Mouse (Mus musculus): ENCODE data around the gene Eci2. TPM values are rescaled to one million over a fixed set of nuclear protein-coding genes. Genes with fewer than 3 reads are reported as not detected.
"Not testable (repeated sequence)": the region's sequence is repeated elsewhere in the genome, so short reads cannot be mapped to it uniquely, and the experiment has no call there.

Gene Eci2
- polyA plus RNA-seq, 1 experiment from 2014 or later = 85.9 TPM

DNA sequence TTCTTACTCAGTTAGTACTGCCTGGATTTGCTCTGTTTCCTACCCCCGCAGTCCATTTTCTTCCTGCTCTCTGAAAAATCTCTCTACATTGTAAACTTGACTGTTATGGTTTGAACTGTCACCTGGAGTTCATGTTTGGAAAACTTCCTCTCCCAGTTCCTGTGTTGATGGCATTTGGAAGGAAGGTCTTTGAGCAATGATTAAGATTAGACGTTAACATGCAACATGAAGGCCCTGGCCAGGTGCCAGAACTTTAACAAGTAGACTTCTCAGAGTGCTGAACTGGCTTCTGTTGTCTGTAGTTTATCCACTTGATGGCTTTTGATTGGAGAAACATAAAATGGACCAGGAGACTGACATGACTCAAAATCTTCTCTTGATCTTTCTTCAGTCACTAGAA lies 31.0 kb downstream of the Eci2 start:
- WGBS = 75% methylated on average over 2 of the region's 2 CpGs
- Histone ChIP-seq H3K27ac (ENCODE audit: low read depth, low read length) (no peak overlapping the region), H3K9ac (ENCODE audit: low read depth, low read length) (no peak overlapping the region), H3K4me3 (ENCODE audit: low read depth, low read length) (no peak overlapping the region), H3K9me3 (ENCODE audit: control insufficient read depth, low read length) (no peaks in the 10 kb centered on the region), H3K4me1 (replicated peaks; ENCODE audit: control insufficient read depth, insufficient read depth, low read length) (peaks cover 18% of the 10 kb centered on the region), H3K36me3 (ENCODE audit: control insufficient read depth, insufficient read depth, low read length) (no peaks in the 10 kb centered on the region; the same call in 1 of the 2 replicates), H3K4me2 (no peak overlapping the region), H3K27me3 (replicated peaks; ENCODE audit: control insufficient read depth, insufficient read depth, low read length) (no peaks in the 10 kb centered on the region)
- ATAC-seq (replicated peaks; ENCODE audit: low FRiP score) (no peak), DNase-seq (ENCODE audit: low spot score) (no peak)

DNA sequence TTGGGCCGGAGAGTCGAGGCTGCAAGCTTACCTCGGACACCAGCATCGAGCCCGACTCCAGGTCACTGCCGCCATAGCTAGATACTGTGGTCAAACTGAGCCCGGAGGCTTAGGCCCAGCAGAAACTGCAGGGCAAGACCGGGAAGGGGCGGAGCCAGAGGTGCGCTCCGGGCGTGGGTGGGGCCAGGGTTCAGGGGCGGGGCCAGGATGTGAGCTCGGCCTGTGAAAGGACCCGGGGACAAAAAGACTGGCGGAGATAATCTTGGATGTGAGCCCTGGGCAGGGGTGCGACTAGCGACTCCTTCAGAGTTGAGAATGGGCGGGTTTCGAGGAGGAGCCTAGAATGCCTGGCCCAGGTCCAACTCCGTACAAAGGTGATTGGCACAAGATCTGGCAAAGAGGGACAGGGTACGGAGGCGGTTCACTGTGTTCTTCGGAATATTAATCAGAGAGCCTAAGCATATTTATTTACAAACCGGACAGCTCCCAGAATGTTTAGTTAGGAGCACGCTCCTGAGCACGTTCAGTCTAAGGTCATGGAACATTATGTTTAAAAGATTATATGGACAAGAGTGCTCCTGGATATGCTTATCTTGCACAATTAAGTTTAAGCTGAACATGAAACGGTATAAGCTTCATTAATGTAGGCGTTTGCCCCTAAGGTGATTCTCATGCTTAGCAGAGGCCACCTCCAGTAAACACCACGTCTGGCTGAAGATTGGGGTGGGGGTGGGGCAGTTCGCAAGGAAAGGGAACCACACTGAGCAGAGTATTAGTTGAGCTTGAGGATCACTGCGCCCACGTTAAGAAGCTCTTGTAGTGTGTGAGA lies 32.7 kb downstream of the Eci2 start:
- under 1% methylated on average over 33 of the region's 33 CpGs for WGBS

DNA sequence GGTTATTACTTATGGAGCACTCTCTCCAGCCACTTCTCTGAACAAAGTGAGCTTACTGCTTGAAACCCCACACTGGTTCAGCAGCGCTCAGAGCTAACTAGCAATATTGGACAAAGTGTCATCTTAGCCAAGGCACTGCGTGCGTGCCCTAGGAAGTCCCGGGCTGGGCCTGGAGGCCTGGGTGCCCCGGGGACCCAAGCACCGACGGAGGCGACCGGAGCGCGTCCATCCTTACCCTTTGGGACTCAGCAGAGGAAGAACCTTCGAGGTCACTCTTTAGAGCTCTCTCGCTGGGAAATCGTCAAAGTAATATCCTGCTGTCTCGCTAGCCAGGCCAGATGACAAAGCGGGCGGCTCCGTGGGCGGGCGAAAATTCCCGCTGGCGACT lies 33.3 kb downstream of the Eci2 start:
- Histone ChIP-seq H3K9ac (ENCODE audit: low read depth, low read length) (peak overlapping the region; percentile 84), H3K4me1 (replicated peaks; ENCODE audit: control insufficient read depth, insufficient read depth, low read length) (peaks cover 18% of the 10 kb centered on the region), H3K9me3 (ENCODE audit: control insufficient read depth, low read length) (no peaks in the 10 kb centered on the region), H3K36me3 (ENCODE audit: control insufficient read depth, insufficient read depth, low read length) (peaks cover 8% of the 10 kb centered on the region), H3K27ac (ENCODE audit: low read depth, low read length) (peak overlapping the region; percentile 79), H3K4me3 (ENCODE audit: low read depth, low read length) (peak overlapping the region; percentile 62), H3K4me2 (peak overlapping the region; percentile 77), H3K27me3 (replicated peaks; ENCODE audit: control insufficient read depth, insufficient read depth, low read length) (no peaks in the 10 kb centered on the region)
- DNase-seq (ENCODE audit: low spot score) = no peak
- ATAC-seq (replicated peaks; ENCODE audit: low FRiP score) = peak; percentile 61
- WGBS = under 1% methylated on average over 22 of the region's 22 CpGs

More for the DNA sequence above, 32.7 kb downstream of the Eci2 start:
- Histone ChIP-seq H3K9me3 (ENCODE audit: control insufficient read depth, low read length) (no peaks in the 10 kb centered on the region), H3K4me1 (replicated peaks; ENCODE audit: control insufficient read depth, insufficient read depth, low read length) (peaks cover 18% of the 10 kb centered on the region), H3K27me3 (replicated peaks; ENCODE audit: control insufficient read depth, insufficient read depth, low read length) (no peaks in the 10 kb centered on the region), H3K27ac (ENCODE audit: low read depth, low read length) (peak overlapping the region; percentile 79), H3K4me2 (peak overlapping the region; percentile 77), H3K4me3 (ENCODE audit: low read depth, low read length) (peak overlapping the region; percentile 62), H3K9ac (ENCODE audit: low read depth, low read length) (peak overlapping the region; percentile 84), H3K36me3 (ENCODE audit: control insufficient read depth, insufficient read depth, low read length) (peaks cover 7% of the 10 kb centered on the region; the same call in 1 of the 2 replicates)
- DNase-seq (ENCODE audit: low spot score) (peak; percentile 97), ATAC-seq (replicated peaks; ENCODE audit: low FRiP score) (peak; percentile 98)

DNA sequence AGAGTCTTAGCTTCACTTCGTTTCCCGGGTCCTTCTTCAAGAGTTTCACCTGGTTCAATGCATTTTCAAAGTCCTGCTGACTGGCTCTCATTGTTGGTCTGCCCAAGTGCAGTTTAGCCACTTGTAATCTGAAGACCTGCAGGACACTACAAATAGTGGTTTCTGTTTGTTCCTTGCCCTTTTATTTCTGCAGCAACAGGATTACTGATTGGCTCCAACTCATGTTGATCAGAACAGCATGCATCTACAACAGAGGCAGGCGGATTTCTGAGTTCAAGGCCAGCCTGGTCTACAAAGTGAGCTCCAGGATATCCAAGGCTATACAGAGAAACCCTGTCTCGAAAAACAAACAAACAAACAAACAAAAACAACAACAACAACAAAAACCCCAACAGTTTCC lies 33.8 kb downstream of the Eci2 start:
- Histone ChIP-seq H3K36me3 (ENCODE audit: control insufficient read depth, insufficient read depth, low read length) (peaks cover 11% of the 10 kb centered on the region), H3K27me3 (replicated peaks; ENCODE audit: control insufficient read depth, insufficient read depth, low read length) (no peaks in the 10 kb centered on the region), H3K4me1 (replicated peaks; ENCODE audit: control insufficient read depth, insufficient read depth, low read length) (peaks cover 18% of the 10 kb centered on the region), H3K9ac (ENCODE audit: low read depth, low read length) (peak overlapping the region; percentile 84; the same call in 1 of the 2 replicates), H3K4me3 (ENCODE audit: low read depth, low read length) (peak overlapping the region; percentile 62), H3K4me2 (peak overlapping the region; percentile 77), H3K9me3 (ENCODE audit: control insufficient read depth, low read length) (no peaks in the 10 kb centered on the region), H3K27ac (ENCODE audit: low read depth, low read length) (peak overlapping the region; percentile 19; the same call in 1 of the 2 replicates)
- no peak for ATAC-seq (replicated peaks; ENCODE audit: low FRiP score)
- WGBS = 77% methylated on average over 4 of the region's 4 CpGs
- DNase-seq (ENCODE audit: low spot score) = no peak

DNA sequence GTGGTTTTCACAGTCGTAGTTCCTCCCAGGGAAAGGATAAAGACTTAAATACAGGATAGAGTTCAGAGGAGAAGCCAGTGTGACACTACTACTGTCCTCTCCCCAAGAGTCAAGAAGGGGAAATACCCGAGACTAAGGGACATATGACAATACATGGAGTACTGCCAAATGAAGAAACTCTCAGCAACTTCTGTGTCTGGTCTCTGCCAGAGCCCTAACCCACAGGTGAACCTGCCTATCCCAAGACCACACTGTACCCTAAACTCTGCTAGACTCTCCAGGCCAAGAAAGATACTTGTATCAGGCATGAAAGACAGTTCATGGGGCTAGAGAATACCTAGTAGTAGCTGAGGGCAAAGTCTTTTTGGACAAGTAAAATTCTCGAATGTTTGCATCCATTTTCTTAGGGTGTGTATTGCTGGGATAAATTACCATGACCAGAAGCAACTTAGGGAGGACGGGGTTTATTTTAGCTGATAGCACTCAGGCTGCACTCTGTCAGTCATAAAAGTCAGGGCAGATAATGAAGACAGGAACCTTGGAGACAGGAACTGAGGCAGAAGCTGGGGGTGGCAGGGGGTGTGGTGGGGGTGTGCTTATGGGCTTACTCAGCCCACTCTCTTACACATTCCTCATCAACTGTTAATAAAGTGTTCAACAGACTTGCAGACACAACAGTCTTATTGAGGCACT lies 35.2 kb downstream of the Eci2 start:
- no peak for ATAC-seq (replicated peaks; ENCODE audit: low FRiP score)
- Histone ChIP-seq H3K4me2 (peak overlapping the region; percentile 31), H3K27me3 (replicated peaks; ENCODE audit: control insufficient read depth, insufficient read depth, low read length) (no peaks in the 10 kb centered on the region), H3K4me1 (replicated peaks; ENCODE audit: control insufficient read depth, insufficient read depth, low read length) (peaks cover 18% of the 10 kb centered on the region), H3K27ac (ENCODE audit: low read depth, low read length) (no peak overlapping the region), H3K4me3 (ENCODE audit: low read depth, low read length) (no peak overlapping the region), H3K9ac (ENCODE audit: low read depth, low read length) (no peak overlapping the region), H3K36me3 (ENCODE audit: control insufficient read depth, insufficient read depth, low read length) (peaks cover 15% of the 10 kb centered on the region), H3K9me3 (ENCODE audit: control insufficient read depth, low read length) (no peaks in the 10 kb centered on the region)
- WGBS = 57% methylated on average over 4 of the region's 4 CpGs
- DNase-seq (ENCODE audit: low spot score) = no peak

DNA sequence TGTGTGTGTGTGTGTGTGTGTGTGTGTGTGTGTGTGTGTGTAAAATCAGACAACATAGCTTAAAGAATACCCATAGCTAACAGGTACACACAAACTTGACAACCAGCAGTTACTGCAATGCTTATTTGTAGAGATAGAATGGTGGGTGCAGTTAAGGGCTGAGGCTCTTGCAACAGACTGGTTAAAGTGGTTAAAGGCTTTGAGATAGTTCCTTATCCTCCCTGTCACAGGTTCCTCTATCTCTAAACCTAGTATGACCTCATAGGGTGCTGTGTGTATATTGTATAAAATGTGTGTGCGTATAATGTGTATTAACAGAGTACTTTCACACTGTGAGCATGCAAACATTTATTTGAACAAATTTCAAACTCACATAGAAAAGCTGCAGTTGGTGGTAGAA lies 43.4 kb downstream of the Eci2 start:
- not testable (repeated sequence) for H3K27ac ChIP-seq (ENCODE audit: low read depth, low read length); H3K4me3 ChIP-seq (ENCODE audit: low read depth, low read length); H3K9ac ChIP-seq (ENCODE audit: low read depth, low read length); H3K27me3 ChIP-seq (replicated peaks; ENCODE audit: control insufficient read depth, insufficient read depth, low read length); DNase-seq (ENCODE audit: low spot score); H3K4me1 ChIP-seq (replicated peaks; ENCODE audit: control insufficient read depth, insufficient read depth, low read length); H3K4me2 ChIP-seq; H3K9me3 ChIP-seq (ENCODE audit: control insufficient read depth, low read length)
- H3K36me3 ChIP-seq (ENCODE audit: control insufficient read depth, insufficient read depth, low read length) = peaks cover 19% of the 10 kb centered on the region
- WGBS = 81% methylated on average over 1 of the region's 1 CpGs
- ATAC-seq (replicated peaks; ENCODE audit: low FRiP score) = peak; percentile 82; the same call in 1 of the 2 replicates

DNA sequence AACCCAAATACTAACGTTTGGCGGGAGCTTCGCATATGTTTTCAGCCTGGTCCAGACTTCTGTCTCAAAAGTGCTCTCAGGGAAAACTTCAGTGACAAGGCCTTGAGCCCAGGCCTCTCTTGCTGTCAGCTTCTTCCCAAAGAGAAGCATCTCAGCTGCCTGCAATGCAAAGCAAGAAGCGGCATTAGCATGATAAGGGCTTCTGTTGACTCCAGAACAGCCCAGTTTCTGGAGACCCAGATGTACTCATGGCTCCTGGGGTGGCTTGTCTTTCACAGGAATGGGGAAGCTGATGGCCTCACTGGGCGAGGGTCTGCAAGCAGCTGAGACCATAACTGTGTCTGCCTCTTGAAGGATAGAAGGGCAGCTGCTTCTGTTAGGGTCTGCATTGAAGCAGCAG lies 48.3 kb downstream of the Eci2 start:
- not testable (repeated sequence) for H3K9me3 ChIP-seq (ENCODE audit: control insufficient read depth, low read length); H3K27ac ChIP-seq (ENCODE audit: low read depth, low read length); H3K4me2 ChIP-seq; H3K4me1 ChIP-seq (replicated peaks; ENCODE audit: control insufficient read depth, insufficient read depth, low read length); H3K27me3 ChIP-seq (replicated peaks; ENCODE audit: control insufficient read depth, insufficient read depth, low read length); DNase-seq (ENCODE audit: low spot score); H3K9ac ChIP-seq (ENCODE audit: low read depth, low read length); ATAC-seq (replicated peaks; ENCODE audit: low FRiP score); H3K4me3 ChIP-seq (ENCODE audit: low read depth, low read length)
- WGBS = 79% methylated on average over 5 of the region's 5 CpGs
- peaks cover 21% of the 10 kb centered on the region for H3K36me3 ChIP-seq (ENCODE audit: control insufficient read depth, insufficient read depth, low read length)

DNA sequence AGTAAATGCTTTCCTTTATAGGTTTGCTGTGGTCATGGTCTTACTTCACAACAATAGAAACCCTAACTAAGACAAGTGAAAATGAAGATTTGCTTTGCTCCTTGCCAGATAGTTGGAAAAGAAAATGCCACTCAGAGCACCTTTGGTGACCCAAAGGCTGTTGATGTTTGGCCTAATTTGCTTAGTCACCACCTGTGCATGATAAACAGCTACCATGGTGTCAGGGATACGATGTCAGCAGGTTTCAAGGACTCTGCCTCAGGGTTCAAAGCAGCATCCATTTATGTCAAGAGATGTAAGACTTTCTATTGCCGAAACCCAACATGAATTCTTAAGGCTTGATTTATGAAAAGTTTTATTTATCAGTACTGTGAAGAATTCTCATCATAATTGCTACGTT lies 49.5 kb downstream of the Eci2 start:
- ATAC-seq (replicated peaks; ENCODE audit: low FRiP score) = no peak
- H3K4me1 ChIP-seq (replicated peaks; ENCODE audit: control insufficient read depth, insufficient read depth, low read length) = no peaks in the 10 kb centered on the region
- no peak for DNase-seq (ENCODE audit: low spot score)

More for the DNA sequence above, 49.5 kb downstream of the Eci2 start:
- Histone ChIP-seq H3K27me3 (replicated peaks; ENCODE audit: control insufficient read depth, insufficient read depth, low read length) (no peaks in the 10 kb centered on the region), H3K9ac (ENCODE audit: low read depth, low read length) (no peak overlapping the region), H3K4me2 (no peak overlapping the region), H3K36me3 (ENCODE audit: control insufficient read depth, insufficient read depth, low read length) (peaks cover 21% of the 10 kb centered on the region), H3K27ac (ENCODE audit: low read depth, low read length) (no peak overlapping the region), H3K4me3 (ENCODE audit: low read depth, low read length) (no peak overlapping the region), H3K9me3 (ENCODE audit: control insufficient read depth, low read length) (no peaks in the 10 kb centered on the region)
- WGBS = 81% methylated on average over 3 of the region's 3 CpGs

Measured in liver, embryonic 11.5 days (tissue).